Mouse (Mus musculus): ENCODE results near the gene Qprt.

Gene Qprt

GRCm38 (mm10) chr7:127121911-127122270 lies at the start of gene Qprt:
Gene Qprt (minus strand): TSS chr7:127122226.
- no peak for DNase-seq

GRCm38 (mm10) chr7:127166501-127166900 lies 44.5 kb upstream of the Qprt start:
- no peak for DNase-seq

GRCm38 (mm10) chr7:127165607-127166493 lies 43.8 kb upstream of the Qprt start:
- DNase-seq: no peak

- no peak for DNase-seq
These were observed 42.0 kb upstream of the Qprt start for GRCm38 (mm10) chr7:127164002-127164401.

- DNase-seq: no peak
These were observed 40.5 kb upstream of the Qprt start for GRCm38 (mm10) chr7:127162546-127162945.

GRCm38 (mm10) chr7:127157548-127157947 lies 35.5 kb upstream of the Qprt start:
- DNase-seq: no peak

GRCm38 (mm10) chr7:127153477-127153876 lies 31.5 kb upstream of the Qprt start:
- DNase-seq: no peak

- DNase-seq: no peak
These were observed 30.4 kb upstream of the Qprt start for GRCm38 (mm10) chr7:127152464-127152863.

- no peak for DNase-seq
These were observed 25.9 kb upstream of the Qprt start for GRCm38 (mm10) chr7:127147901-127148300.

- no peak for DNase-seq
These were observed 24.2 kb upstream of the Qprt start for GRCm38 (mm10) chr7:127146267-127146603.

GRCm38 (mm10) chr7:127145387-127146266 lies 23.6 kb upstream of the Qprt start:
- DNase-seq: no peak

GRCm38 (mm10) chr7:127144412-127144811 lies 22.4 kb upstream of the Qprt start:
- no peak for DNase-seq

- no peak for DNase-seq
These were observed 20.6 kb upstream of the Qprt start for GRCm38 (mm10) chr7:127142666-127143065.

GRCm38 (mm10) chr7:127142214-127142613 lies 20.2 kb upstream of the Qprt start:
- DNase-seq: no peak

GRCm38 (mm10) chr7:127140623-127141404 lies 18.8 kb upstream of the Qprt start:
- DNase-seq: no peak

- DNase-seq: no peak
These were observed 17.5 kb upstream of the Qprt start for GRCm38 (mm10) chr7:127139562-127139961.

GRCm38 (mm10) chr7:127139100-127139499 lies 17.1 kb upstream of the Qprt start:
- no peak for DNase-seq

GRCm38 (mm10) chr7:127137262-127138017 lies 15.4 kb upstream of the Qprt start, which contains the start of gene Spn:
Gene Spn (minus strand): TSS chr7:127137823.
- DNase-seq: peak; percentile 42 to 44

- DNase-seq: peak in 1 of 2 experiments; percentile 36
These were observed 14.4 kb upstream of the Qprt start for GRCm38 (mm10) chr7:127136181-127137071.

- DNase-seq: peak; percentile 58 to 65
These were observed 12.9 kb upstream of the Qprt start for GRCm38 (mm10) chr7:127134821-127135447.

GRCm38 (mm10) chr7:127133125-127133524 lies 11.1 kb upstream of the Qprt start:
- no peak for DNase-seq
